Mouse (Mus musculus) cerebellum, adult (tissue): ENCODE results near the gene Anp32b.

Source experiments
- ATAC-seq: cut with Nextera tagmentation; 2 replicates; pipeline ENCODE4 v1.9.2; 2017; ENCODE audit warnings: mild to moderate bottlenecking, moderate library complexity, mixed read lengths; ENCODE audit not compliant: insufficient number of reproducible peaks, low FRiP score, low TSS enrichment

Gene Anp32b

GRCm38 (mm10) chr4:46452481-46452850, 1.8 kb downstream of the Anp32b start:
- ATAC-seq = peak; percentile 16; the same call in 1 of the 2 replicates

- ATAC-seq = no peak
Measured at GRCm38 (mm10) chr4:46452855-46453719, 2.4 kb downstream of the Anp32b start.

- no peak for ATAC-seq
Measured at GRCm38 (mm10) chr4:46454097-46454864, 3.6 kb downstream of the Anp32b start.

DNA sequence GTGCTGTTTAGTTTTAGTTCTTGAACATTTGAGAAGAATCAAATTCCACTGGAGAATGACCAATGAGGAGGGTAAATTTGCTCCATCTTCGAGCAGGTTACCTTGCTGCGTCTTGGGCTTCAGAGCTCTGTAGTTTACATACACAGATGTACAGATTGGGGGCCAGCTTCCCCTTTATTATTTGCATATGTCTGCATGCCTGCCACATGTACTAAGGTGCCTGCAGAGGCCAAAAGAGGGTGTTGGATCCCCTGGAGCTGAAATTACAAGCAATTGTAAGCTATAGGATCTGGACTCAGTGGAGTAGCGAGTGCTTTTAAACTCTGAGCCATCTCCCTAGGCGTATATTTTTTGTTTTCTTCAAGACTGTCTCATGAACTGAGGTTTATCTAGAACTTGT, 6.1 kb downstream of the Anp32b start:
- no peak for ATAC-seq

DNA sequence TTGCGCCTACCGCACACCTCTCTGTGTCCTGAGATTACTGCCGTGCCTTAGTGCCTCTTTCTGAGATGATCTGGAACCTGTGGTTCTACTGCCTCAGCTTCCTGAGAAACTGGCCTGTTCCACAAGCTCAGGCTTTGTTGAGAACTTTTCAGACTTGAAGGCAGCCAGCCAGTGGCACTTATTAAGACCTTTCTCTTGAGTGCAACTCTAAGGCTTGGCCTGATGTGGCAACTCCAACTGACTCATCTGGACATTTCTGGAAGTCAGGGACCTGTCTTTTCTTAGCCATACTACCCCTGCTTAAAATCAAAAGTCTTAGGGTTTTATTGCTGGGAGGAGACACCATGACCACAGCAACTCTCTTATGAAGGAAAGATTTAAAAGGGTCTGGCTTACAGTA, 6.5 kb downstream of the Anp32b start:
- ATAC-seq = no peak

- no peak for ATAC-seq
Measured at GRCm38 (mm10) chr4:46458411-46458810, 7.7 kb downstream of the Anp32b start.

- no peak for ATAC-seq
Measured at GRCm38 (mm10) chr4:46463130-46463830, 12.6 kb downstream of the Anp32b start.

DNA sequence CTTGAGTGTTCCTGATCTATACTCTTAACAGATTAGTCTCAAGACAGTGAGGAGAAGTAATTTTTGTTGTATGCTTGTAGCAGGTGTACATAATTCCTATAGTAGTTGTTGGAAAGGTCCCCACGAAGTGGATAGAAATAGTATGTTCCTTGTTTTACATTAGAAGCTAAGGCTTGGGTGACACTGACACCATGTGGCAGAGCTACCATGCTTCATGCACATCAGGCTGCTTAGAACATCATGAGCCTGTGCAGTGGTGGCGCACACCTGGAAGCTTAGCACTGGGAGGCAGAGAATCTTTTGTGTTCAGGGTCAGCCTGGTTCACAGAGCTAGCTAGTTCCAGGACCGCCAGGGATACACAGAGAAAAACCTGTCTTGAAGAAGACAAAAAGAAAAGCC, 15.0 kb downstream of the Anp32b start:
- no peak for ATAC-seq

GRCm38 (mm10) chr4:46475101-46475500, 24.4 kb downstream of the Anp32b start:
- no peak for ATAC-seq

DNA sequence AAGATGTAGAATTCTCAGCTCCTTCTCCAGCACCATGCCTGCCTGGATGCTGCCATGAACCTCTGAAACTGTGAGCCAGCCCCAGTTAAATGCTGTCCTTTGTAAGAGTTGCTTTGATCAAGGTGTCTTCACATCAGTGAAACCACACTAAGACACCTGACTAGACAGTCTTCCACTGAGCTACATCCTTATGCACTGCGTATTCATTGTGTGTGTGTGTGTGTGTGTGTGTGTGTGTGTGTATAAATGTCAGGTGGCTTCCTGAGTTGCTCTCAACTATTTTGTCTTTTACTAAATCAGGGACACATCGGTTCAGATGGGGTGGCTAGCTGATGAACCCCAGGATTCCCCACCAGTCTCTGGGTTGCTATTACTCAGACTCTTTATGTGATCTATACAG, 28.4 kb downstream of the Anp32b start:
- no peak for ATAC-seq

DNA sequence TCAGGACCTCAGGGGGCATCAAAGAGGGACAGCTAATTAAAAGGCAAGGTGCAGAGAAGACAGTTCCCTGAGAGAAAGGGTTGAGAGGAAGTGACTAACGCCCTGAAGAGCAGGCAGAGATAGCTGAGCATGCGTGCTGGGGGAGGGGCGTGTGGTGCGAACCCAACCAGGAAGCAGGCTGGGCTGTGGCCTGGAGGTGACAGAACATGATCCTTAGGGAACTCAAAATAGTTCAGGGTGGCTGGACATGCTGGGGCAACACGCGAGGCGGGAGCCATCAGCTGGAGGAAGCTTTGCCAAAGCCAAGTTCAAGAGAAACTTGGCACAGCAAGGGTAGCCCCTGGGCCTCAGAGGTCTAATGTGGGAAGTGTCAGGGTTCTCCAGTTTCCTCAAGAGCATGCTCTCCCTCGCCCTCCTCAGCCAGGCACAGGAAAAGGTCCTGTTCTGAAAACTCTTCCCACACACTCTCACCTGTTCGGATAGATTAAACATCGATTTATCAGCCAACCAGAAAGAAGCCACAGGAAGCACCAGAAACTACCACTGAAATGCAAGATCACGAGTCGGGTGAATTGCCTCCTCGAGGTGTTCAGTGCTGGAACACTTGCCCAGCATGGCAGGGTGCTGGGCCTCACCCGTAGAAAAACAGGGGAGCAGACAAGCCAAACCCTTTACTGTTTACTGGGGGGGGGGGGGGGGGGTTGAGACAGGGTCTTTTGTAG, 35.2 kb downstream of the Anp32b start:
- no peak for ATAC-seq

- no peak for ATAC-seq
Measured at GRCm38 (mm10) chr4:46487348-46487747, 36.6 kb downstream of the Anp32b start.

GRCm38 (mm10) chr4:46489028-46489925, 38.6 kb downstream of the Anp32b start, which contains the start of gene Nans:
Gene Nans (plus strand): TSS chr4:46489248.
- peak; percentile 97 for ATAC-seq

DNA sequence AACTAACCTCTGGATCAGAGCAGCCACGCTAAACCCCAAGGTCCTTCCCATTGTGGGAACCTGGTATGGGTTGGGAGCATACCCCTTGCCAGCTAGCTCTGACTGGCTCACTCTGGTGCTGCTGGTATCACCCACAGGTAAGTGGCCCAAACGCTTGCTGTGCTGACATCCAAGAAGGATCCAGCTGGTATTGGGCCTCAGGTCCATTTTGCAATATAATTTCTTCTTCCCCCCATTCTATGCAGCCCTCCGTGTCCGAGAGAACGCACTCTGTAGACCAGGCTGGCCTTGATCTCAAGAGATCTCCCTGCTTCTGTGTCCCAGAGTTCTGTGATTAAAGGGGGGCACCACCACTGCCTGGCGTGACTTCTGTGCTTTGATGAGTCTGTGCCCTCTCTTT, 42.4 kb downstream of the Anp32b start:
- no peak for ATAC-seq

- ATAC-seq = no peak
Measured at GRCm38 (mm10) chr4:46495543-46495942, 44.8 kb downstream of the Anp32b start.

GRCm38 (mm10) chr4:46497286-46497892, 46.7 kb downstream of the Anp32b start:
- ATAC-seq = no peak; the same call in 1 of the 2 replicates

DNA sequence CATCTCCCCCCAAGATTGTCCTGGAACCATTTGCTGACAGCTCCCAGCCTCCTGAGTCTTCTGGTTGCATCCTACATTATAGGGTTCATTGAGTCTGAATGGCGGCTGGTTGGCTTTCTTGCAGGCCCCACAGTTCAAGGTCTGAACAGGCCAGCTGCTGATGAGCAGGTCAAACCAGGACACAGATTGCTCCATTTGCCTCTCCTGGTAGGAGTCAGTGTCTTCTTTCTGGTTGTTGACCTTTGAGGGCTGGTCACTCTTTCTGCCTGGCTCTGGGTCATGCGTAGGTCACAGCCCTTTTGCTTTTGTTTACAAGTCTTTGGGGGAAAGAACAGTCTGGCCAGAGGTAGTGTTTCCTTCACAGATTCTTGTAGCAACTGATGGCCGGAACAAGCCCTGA, 47.8 kb downstream of the Anp32b start:
- no peak for ATAC-seq

DNA sequence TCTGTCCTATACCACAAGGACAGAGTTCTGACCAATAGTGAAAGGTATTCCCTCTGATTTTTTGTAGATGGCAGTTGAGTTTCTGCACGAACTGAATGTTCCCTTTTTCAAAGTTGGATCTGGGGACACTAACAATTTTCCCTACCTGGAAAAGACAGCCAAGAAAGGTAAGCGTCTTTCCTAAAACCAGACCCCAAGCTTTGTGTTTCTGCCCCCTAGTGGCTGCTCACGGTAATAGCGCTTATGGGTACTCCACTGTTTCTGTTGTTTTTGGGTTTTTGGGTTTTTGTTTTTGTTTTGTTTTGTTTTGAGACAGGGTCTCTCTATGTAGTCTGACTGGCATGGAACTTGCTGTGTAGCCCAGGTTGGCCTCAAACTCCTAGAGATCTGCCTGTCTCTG, 48.3 kb downstream of the Anp32b start:
- ATAC-seq = no peak
